Mouse (Mus musculus): ENCODE measurements around the gene Tpo.

DNA sequence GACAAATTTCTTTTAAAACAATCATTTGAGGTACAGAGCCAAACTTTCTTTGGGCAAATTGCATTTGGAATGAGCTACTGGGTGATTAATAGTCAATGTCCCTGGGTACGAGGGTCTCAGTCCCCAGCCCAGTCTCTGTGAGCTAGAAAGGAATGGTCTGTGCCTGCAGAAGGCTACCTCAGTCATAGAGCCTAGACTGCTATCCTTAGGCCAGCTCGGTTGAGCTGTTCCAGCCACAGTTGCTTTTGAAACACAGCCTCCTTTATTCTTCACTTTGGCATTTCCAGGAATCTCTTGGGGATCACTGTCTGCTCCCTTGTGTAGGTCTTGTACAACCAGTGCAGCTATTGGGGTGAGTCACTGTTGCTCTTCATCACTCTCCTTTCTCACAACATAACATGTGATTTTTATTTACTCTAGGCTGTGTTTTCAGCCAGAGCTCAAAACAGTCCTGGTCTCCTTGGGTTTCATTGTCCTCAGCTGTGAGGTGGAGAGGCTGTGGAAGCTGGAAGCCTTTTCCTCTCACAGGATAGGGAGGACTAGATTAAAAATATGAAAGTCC is 108.1 kb downstream of the Tpo start:
- TF ChIP-seq CTCF (IDR thresholded peaks at IDR 0.05; ENCODE audit: insufficient read depth, low read depth, low read length) = no peak
- no peak for TF ChIP-seq POLR2A (IDR thresholded peaks at IDR 0.05; ENCODE audit: insufficient read depth, low read depth, low read length)

All from olfactory bulb, adult 2 months (tissue).